Mouse (Mus musculus) lung, embryonic 14.5 days (tissue): ENCODE results near the gene Cnpy1. TPM values are rescaled to one million over a fixed set of nuclear protein-coding genes. Genes with fewer than 3 reads are reported as not detected.

Experiments
- ATAC-seq: fragments of 200-750 bp; cut with Nextera tagmentation; 2 replicates; pipeline ENCODE4 v1.8.0; 2017; ENCODE audit warnings: mild to moderate bottlenecking, moderate TSS enrichment, moderate library complexity; ENCODE audit not compliant: insufficient read depth
- DNase-seq: peaks from one replicate; pipeline ENCODE4 v3.0.0-alpha.2; 2015
- H3K27ac ChIP-seq: fragments of 300-500 bp; sonication (generic); 2 replicates; pipeline ENCODE4 v1.5.1; 2014; ENCODE audit warnings: low read depth, mild to moderate bottlenecking, moderate library complexity
- H3K27me3 ChIP-seq: fragments of 300-500 bp; sonication (generic); 2 replicates; pipeline ENCODE4 v1.6.1; 2014; ENCODE audit warnings: low read length, control low read depth; ENCODE audit not compliant: insufficient read depth
- H3K36me3 ChIP-seq: fragments of 300-500 bp; sonication (generic); 2 replicates; pipeline ENCODE4 v1.6.1; 2014; ENCODE audit warnings: control low read depth; ENCODE audit not compliant: insufficient read depth
- H3K4me1 ChIP-seq: fragments of 300-500 bp; sonication (generic); 2 replicates; pipeline ENCODE4 v1.6.1; 2014; ENCODE audit warnings: antibody characterized with exemption, control low read depth; ENCODE audit not compliant: insufficient read depth
- H3K4me2 ChIP-seq: fragments of 300-500 bp; sonication (generic); 2 replicates; pipeline ENCODE4 v1.6.1; 2014; ENCODE audit warnings: mild to moderate bottlenecking
- H3K4me3 ChIP-seq: fragments of 300-500 bp; sonication (generic); 2 replicates; pipeline ENCODE4 v1.5.1; 2014; ENCODE audit warnings: low read depth, low read length
- H3K9ac ChIP-seq: fragments of 300-500 bp; sonication (generic); 2 replicates; pipeline ENCODE4 v1.6.1; 2014
- H3K9me3 ChIP-seq: fragments of 300-500 bp; sonication (generic); 2 replicates; pipeline ENCODE4 v1.6.1; 2016; ENCODE audit warnings: low read depth, low read length, control low read depth
- CTCF ChIP-seq: IDR thresholded peaks from 2 replicates; pipeline ENCODE4 v1.5.1; 2016; ENCODE audit warnings: antibody characterized with exemption, low read depth
- WGBS: fragments of 180-500 bp; shearing (Covaris S2); extraction: QIAGEN DNeasy Blood & Tissue Kit; methylation state at CpG from one replicate; pipeline ENCODE4 v1.1.7; 2014; 5-methylcytosine and 5-hydroxymethylcytosine counted together
- polyA plus RNA-seq: library from polyadenylated mRNA; unstranded; fragments of >200 nt; fragmentation: Nextera tagmentation; extraction: Ambion mirVana; gene quantifications from 2 replicates; pipeline ENCODE4 v1.2.1, GENCODE M21; 2014

The Cnpy1 gene
- polyA plus RNA-seq, 1 experiment from 2014 or later = 0.49 TPM

DNA sequence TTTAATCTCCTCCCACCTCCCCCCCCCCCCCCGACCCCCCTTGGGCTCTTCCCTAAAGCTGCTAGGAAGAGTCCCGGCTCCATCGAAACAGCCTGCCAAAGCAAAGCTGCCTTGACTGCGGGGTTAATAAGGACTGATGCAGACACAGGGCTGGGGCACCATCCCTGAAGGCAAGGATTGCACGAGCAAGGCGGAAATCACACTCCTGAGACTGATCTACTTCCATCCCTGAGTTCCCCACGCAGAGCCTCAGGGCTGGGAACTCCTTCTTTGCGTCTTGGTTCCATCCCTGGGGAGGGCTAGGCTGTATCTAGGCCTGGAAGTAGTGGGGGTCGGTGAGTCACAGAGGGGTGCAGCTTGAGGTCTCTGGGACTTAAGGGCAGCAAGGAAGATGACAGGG lies 71.5 kb downstream of the Cnpy1 start:
- Histone ChIP-seq H3K36me3 (no peaks in the 10 kb centered on the region), H3K9me3 (no peaks in the 10 kb centered on the region), H3K27ac (no peak overlapping the region), H3K4me1 (no peaks in the 10 kb centered on the region), H3K9ac (no peak overlapping the region), H3K27me3 (peaks cover 93% of the 10 kb centered on the region), H3K4me2 (no peak overlapping the region), H3K4me3 (no peak overlapping the region)
- under 1% methylated on average over 8 of the region's 9 CpGs for WGBS
- ATAC-seq = no peak
- DNase-seq = no peak
- no peak for TF ChIP-seq CTCF

- no peak for TF ChIP-seq CTCF
- DNase-seq (no peak), ATAC-seq (no peak)
- H3K4me1 ChIP-seq = no peaks in the 10 kb centered on the region
- H3K4me2 ChIP-seq = no peak overlapping the region
- WGBS = 4% methylated on average over 1 of the region's 1 CpGs
- no peak overlapping the region for H3K4me3 ChIP-seq
- no peaks in the 10 kb centered on the region for H3K36me3 ChIP-seq
- H3K27me3 ChIP-seq = peaks cover 93% of the 10 kb centered on the region
- H3K9ac ChIP-seq = no peak overlapping the region
- no peak overlapping the region for H3K27ac ChIP-seq
- H3K9me3 ChIP-seq = no peaks in the 10 kb centered on the region
These were observed 71.9 kb downstream of the Cnpy1 start for GRCm38 (mm10) chr5:28173674-28174073.

DNA sequence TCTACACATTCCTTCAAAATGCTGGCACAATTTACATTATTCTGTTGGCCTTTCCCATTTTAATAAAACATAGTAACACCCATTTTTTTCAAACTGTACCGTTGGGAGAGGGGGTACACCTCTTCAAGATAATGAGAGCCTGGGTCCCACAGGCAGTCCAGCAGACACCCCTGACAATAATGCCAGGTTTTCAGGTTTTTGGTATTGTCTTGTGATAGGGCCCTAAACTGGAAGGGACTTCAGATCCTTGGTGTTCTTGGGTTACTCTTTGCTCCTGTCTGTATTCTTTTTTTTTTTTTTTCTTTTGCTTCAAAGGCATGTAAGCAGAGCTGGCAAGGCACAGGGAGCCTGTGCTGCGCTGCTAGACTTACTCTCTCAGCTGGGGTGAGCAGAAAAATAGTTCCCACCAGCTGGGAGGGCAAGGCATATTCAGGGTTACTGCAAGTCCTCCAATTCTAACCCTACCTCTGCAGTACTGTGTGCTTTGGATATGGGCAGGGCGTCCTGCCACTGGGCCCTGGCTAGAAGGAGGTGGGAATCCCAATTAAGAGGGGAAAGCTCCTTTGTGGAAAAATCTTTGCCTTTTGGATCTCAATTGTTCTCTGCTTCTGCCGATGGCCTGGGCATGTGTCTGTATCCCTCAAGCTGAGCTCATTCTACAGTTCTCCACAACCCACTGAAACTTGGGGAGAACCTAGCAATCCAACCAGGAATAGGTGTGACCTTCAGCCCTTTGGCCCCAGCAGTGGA lies 72.5 kb downstream of the Cnpy1 start:
- Histone ChIP-seq H3K27me3 (peaks cover 93% of the 10 kb centered on the region), H3K9ac (no peak overlapping the region), H3K36me3 (no peaks in the 10 kb centered on the region), H3K4me1 (no peaks in the 10 kb centered on the region), H3K4me3 (no peak overlapping the region), H3K4me2 (no peak overlapping the region), H3K9me3 (no peaks in the 10 kb centered on the region), H3K27ac (no peak overlapping the region)
- WGBS = 2% methylated on average over 4 of the region's 4 CpGs
- DNase-seq = no peak
- no peak for ATAC-seq
- no peak for TF ChIP-seq CTCF

- H3K4me1 ChIP-seq = no peaks in the 10 kb centered on the region
- TF ChIP-seq CTCF = no peak
- WGBS = 5% methylated on average over 8 of the region's 8 CpGs
- H3K27me3 ChIP-seq = peaks cover 95% of the 10 kb centered on the region
- no peak overlapping the region for H3K4me3 ChIP-seq
- no peaks in the 10 kb centered on the region for H3K9me3 ChIP-seq
- DNase-seq (no peak), ATAC-seq (no peak)
- no peak overlapping the region for H3K4me2 ChIP-seq
- H3K9ac ChIP-seq = no peak overlapping the region
- no peak overlapping the region for H3K27ac ChIP-seq
- no peaks in the 10 kb centered on the region for H3K36me3 ChIP-seq
These were observed 73.2 kb downstream of the Cnpy1 start for GRCm38 (mm10) chr5:28172261-28172920.

- Histone ChIP-seq H3K9ac (no peak overlapping the region), H3K9me3 (no peaks in the 10 kb centered on the region), H3K4me2 (no peak overlapping the region), H3K4me1 (no peaks in the 10 kb centered on the region), H3K36me3 (no peaks in the 10 kb centered on the region), H3K27me3 (peaks cover 94% of the 10 kb centered on the region), H3K27ac (no peak overlapping the region), H3K4me3 (no peak overlapping the region)
- no peak for TF ChIP-seq CTCF
- no peak for ATAC-seq
- 14% methylated on average over 5 of the region's 5 CpGs for WGBS
- no peak for DNase-seq
These were observed 73.9 kb downstream of the Cnpy1 start for GRCm38 (mm10) chr5:28171667-28172066.

GRCm38 (mm10) chr5:28170892-28171291 lies 74.7 kb downstream of the Cnpy1 start:
- no peaks in the 10 kb centered on the region for H3K4me1 ChIP-seq
- no peaks in the 10 kb centered on the region for H3K9me3 ChIP-seq
- ATAC-seq (no peak), DNase-seq (peak; percentile 31)
- H3K27ac ChIP-seq = no peak overlapping the region
- no peak overlapping the region for H3K9ac ChIP-seq
- H3K4me2 ChIP-seq = no peak overlapping the region
- no peak overlapping the region for H3K4me3 ChIP-seq
- no peak for TF ChIP-seq CTCF
- no peaks in the 10 kb centered on the region for H3K36me3 ChIP-seq
- H3K27me3 ChIP-seq = peaks cover 94% of the 10 kb centered on the region
- WGBS = 1% methylated on average over 19 of the region's 19 CpGs

DNA sequence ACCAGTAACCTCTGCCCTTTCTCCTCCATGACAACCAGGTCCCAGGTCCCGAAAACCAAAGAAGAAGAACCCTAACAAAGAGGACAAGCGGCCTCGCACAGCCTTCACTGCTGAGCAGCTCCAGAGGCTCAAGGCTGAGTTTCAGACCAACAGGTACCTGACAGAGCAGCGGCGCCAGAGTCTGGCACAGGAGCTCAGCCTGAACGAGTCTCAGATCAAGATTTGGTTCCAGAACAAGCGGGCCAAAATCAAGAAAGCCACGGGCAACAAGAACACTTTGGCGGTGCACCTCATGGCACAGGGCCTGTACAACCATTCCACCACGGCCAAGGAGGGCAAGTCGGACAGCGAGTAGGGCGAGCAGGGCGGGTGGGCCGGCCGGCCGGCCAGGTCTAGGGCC lies 75.5 kb downstream of the Cnpy1 start:
- Histone ChIP-seq H3K4me2 (no peak overlapping the region), H3K4me3 (no peak overlapping the region), H3K9ac (no peak overlapping the region), H3K4me1 (no peaks in the 10 kb centered on the region), H3K9me3 (no peaks in the 10 kb centered on the region), H3K27me3 (peaks cover 92% of the 10 kb centered on the region), H3K36me3 (no peaks in the 10 kb centered on the region), H3K27ac (no peak overlapping the region)
- no peak for TF ChIP-seq CTCF
- 2% methylated on average over 17 of the region's 17 CpGs for WGBS
- DNase-seq (no peak), ATAC-seq (no peak)
